Mouse (Mus musculus): ENCODE measurements around the gene Alkbh6.

The Alkbh6 gene

DNA sequence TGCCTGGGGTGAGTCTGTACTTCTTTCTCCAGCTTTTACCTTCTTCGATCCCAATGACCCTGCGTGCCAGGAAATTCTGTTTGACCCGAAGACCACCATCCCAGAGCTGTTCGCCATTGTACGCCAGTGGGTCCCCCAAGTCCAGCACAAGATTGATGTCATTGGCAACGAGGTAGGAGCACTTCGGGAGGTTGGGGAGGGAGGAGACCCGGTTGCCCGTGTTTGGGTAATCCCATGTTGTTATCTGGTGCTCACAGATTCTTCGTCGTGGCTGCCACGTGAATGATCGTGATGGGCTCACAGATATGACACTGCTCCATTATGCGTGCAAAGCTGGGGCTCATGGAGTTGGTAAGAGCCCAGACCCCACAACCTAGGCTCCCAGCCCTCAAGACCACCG, 11.7 kb upstream of the Alkbh6 start:
- no peak for DNase-seq

DNA sequence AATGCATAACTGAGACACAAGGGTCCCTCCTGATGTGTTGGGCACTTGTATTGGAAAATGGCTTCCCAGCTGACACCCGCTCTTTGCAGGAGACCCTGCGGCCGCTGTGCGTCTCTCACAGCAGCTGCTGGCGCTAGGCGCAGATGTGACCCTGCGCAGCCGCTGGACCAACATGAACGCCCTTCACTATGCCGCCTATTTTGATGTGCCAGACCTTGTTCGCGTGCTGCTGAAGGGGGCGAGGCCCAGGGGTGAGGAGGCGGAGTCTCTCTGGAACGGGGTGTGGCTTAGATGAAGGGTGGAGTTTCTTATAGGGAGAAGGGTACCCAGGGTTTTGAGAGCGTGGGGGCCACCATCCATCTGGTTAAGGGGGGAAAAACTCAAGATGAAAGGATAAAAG, 11.3 kb upstream of the Alkbh6 start:
- no peak for DNase-seq

DNA sequence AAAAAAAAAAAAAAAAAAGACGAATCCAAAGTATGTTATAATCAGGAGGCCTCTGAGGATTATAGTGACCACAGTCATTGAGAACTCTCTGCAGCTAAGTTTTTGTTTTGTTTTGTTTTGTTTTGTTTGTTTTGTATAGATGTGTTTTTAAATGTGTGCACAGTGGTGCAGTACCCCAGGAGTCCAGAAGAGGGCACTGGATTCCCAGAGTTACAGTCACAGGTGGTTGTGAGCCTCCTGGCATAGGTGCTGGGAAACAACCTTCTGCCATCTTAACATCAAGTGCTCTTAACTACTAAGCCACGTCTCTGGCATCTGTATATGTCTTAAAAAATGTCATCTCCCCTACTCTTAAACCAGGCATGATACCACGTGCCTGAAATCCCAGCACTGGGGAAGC, 7.6 kb upstream of the Alkbh6 start:
- DNase-seq, result no peak

DNA sequence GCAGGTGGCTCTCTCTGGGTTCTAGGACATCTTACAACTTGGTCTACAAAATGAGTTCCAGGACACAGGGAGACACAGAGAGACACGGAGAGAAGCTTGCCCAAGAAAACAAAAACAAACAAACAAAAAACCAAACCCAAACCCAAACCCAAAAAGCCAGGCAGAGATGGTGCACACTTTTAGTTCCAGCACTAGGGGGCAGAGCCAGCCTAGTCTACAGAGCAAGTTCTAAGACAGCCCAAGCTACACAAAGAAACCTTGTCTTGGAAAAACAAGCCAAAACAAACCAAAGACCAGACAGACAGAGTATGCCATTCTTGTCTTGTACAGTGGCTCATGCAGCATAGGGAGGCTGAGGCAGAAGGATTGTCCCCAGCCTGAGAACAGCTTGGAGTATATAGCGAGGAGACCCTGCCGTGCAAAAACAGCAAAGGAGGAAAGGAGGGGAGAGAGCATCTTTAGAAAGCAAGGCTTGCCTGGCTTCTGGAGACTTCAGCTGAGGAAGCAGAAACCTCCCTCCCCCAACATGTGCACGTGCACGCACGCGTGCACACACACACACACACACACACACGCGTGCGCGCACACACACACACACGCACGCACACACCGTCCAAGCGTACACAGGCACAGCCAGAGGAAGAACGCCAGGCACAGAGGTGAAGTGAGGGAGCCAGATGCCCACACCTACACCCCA, 2.3 kb upstream of the Alkbh6 start:
- no peak for DNase-seq

DNA sequence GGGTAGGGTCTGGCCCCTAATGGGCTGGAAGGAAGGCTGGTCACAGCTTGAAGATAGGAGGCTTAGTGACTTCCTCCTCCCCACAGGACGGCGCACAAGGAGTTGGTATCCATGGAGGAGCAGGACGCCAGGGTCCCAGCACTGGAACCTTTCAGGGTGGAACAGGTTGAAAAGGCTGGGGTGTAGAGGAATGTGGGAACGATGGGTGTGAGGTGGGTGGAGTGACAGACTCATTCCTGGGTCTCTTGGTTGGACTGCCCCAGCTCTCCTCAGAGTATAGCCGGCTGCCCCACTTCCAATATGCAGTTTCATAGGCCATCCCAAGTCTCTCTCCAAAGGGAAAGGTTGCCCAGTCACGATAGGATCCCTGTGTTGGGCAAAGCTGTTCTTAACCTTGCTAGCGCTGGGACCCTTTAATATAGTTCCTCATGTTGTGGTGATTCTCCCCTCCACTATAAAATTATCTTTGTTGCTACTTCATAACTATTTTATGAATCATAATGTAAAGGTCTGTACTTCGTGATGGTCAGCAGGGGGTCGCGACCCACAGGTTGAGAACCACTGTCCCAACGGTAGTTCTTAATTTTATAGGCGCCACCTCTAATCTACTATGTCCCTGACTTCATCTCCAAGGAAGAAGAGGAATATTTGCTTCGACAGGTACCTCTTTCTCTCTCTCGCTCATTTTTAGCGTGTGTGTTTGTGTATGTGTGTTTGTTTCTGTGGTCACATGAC, 1.0 kb downstream of the Alkbh6 start:
- DNase-seq, result no peak

DNA sequence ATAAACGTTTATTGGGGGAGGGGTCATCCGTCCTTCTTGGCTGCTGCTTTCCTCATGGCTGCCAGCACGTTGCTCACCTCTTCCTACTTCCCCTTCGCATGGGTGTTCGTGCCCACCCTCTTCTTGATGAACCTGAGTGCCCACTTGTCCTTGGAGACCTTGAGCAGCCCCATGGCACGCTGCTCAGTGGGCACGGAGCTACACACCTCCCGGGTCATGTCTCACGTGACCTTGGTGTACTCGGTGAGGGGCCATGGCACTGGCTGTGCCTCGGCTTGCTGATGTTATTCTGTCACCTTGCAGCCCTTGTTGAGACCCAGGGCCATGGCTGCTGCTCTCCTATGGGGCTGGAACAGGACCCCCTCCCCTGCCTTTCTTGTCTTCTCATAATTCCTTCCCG, 1.6 kb downstream of the Alkbh6 start:
- no peak for DNase-seq

DNA sequence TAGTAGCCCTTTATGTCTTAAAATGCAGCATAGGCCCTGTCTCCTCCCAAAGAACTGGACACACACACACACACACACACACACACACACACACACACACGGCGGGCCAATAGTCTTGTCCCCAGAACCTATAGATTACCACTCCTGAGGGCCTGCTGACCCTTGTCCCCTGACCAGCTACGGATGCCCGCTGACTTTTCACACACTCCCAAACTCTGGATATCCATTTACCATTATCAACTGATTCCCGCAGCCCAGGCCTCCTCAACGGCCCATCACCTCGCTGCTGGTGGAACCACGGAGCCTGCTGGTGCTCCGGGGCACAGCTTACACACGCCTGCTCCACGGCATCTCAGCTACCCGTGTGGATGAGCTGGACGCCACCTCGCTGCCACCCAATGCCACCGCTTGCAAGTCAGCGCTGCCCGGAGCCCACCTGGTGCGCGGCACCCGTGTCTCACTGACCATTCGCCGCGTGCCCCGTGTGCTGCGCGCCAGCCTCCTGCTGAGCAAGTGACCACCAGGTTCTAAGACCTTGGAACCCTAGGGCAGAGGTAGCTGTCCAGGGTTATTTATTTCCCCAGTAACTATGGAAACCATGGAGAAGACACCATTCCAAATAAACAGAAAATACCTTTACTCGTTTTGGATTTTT, 5.3 kb downstream of the Alkbh6 start:
- DNase-seq, result no peak

GRCm38 (mm10) chr7:30314721-30315155, 6.2 kb downstream of the Alkbh6 start, which contains the start of gene Syne4:
Gene Syne4 (plus strand): TSS chr7:30314807.
- no peak for DNase-seq

- DNase-seq, result no peak
Observed at GRCm38 (mm10) chr7:30315559-30316529, 7.3 kb downstream of the Alkbh6 start.

DNA sequence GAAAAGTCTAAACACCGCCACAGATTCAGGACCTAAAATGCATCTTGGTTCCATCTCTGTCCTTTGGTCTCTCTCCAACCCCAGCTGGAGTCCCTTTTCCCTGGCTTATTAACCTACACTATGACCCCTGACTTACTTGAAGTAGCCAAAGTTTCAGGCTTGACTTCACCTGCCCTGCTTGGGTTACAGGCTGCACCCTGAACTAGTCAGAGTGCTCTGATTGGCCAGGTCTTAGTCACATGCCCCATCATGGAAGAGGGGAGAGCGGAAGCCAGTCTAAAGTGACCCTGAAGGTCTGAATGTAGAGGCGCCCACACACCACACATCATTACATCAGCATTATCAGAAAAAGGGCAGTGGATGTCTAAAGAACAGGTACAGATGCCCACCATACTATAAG, 9.6 kb downstream of the Alkbh6 start:
- no peak for DNase-seq

DNA sequence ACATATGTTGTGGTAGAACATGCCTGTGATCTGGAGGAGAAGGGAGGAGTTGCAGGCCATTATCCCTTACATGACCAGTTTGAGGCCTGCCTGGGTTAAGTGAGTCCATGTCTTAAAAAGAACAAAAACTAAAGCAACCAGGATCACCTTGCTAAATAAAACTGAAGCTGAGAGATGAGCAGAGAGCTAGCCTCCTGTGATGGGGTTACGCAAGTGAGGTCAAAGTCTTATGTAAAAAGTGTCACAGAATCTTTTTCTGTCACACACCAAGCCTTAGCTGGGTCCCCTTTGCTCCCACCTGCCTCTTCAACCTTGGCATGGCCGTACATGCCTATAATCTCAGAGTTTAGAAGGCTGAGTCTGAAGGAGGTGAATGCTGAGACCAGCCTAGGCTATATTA, 12.4 kb downstream of the Alkbh6 start:
- DNase-seq, result no peak

GRCm38 (mm10) chr7:30321539-30322284, 13.2 kb downstream of the Alkbh6 start, which contains the start of gene E130208F15Rik:
Gene E130208F15Rik (plus strand): TSS chr7:30321740.
- DNase-seq, result peak; percentile 78 to 83

- peak; percentile 98 to 99 for DNase-seq
Observed at GRCm38 (mm10) chr7:30322285-30322667, 13.8 kb downstream of the Alkbh6 start.

DNA sequence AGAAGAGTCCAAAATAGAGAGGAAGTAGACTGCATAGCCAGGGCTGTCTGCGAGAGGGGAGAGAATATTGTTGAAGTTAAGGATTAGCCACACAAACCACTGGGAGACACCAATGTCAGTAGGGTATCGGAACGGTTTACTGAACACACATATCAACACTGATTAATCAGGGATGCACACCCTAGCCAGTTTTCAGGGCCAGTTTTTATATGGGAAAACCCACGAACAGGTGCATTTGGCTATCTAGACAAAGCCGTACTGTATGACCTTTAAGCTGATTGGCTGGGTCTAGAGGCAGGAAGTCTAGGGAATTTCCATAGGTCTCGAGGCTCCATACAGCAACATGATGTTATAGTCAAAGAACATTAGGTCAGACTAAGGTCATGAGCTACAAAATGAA, 14.3 kb downstream of the Alkbh6 start:
- no peak for DNase-seq

- no peak for DNase-seq
Observed at GRCm38 (mm10) chr7:30323795-30324194, 15.3 kb downstream of the Alkbh6 start, which contains the start of gene Sdhaf1. Gene Sdhaf1 (minus strand): TSS chr7:30323895.

GRCm38 (mm10) chr7:30324300-30324944, 15.9 kb downstream of the Alkbh6 start:
- DNase-seq, result no peak

GRCm38 (mm10) chr7:30325364-30325763, 16.8 kb downstream of the Alkbh6 start:
- DNase-seq, result peak in 1 of 2 experiments; percentile 68

DNA sequence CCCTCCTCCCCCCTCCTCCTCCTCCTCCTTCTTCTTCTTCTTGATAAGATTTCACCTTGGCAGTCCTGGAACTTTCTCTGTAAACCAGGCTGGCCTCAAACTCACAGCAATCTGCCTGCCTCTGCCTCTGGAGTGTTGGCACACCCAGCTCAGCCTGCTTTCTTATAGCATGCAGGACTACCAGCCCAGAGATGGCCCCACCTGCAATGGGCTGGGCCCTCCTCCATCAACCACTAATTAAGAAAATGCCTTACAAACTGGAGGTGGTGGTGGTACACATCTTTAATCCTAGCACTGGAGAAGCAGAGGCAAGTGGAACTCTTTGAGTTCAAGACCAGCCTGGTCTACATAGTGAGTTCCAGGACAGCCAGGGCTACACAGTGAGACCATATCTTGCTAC, 17.9 kb downstream of the Alkbh6 start:
- no peak for DNase-seq

GRCm38 (mm10) chr7:30327140-30327539, 18.6 kb downstream of the Alkbh6 start:
- peak; percentile 47 to 85 for DNase-seq

- no peak for DNase-seq
Observed at GRCm38 (mm10) chr7:30328379-30328778, 19.9 kb downstream of the Alkbh6 start.

DNA sequence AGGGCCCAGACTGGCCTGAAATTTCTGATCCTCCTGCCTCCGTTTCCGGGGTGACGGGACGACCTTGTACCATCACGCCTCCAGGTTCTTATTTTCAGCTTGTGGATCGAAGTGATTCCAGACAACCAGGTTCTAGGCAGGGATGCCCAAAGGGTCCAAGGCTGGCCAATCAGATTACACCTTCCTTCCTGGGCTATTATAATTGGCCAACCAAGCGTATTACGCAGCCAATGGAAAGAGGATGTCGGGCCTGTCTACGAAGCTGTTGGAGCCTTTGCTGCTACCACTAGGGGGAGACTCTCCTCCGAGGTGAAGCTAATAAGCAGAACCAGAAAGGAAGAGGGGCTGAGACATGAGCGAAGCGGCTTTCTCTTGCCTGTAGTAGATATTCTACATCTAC, 23.4 kb downstream of the Alkbh6 start:
- DNase-seq, result peak; percentile 75 to 84
